Mouse (Mus musculus) stomach, adult 2 months (tissue): ENCODE data around the gene Rpl9. TPM values are rescaled to one million over a fixed set of nuclear protein-coding genes. Genes with fewer than 3 reads are reported as not detected.

Experiments used
- polyA plus RNA-seq: library from polyadenylated mRNA; depleted of rRNA; stranded (reverse); fragments of >200 nt; gene quantifications from 2 replicates; pipeline ENCODE4 v1.2.3, GENCODE M21; 2012; rRNA removed

Gene Rpl9
- polyA plus RNA-seq: 21.7 and 25.7 TPM in 2 replicates

GRCm38 (mm10) chr5:65390648-65391644 is at the start of gene Rpl9, which contains the start of gene Lias:
TSS of gene Rpl9 (minus strand) at chr5:65391444.
TSS of gene Lias (plus strand) at chr5:65391497.

GRCm38 (mm10) chr5:65435806-65436561 is 44.7 kb upstream of the Rpl9 start, which contains the start of gene Ugdh:
TSS of gene Ugdh (minus strand) at chr5:65435949.

GRCm38 (mm10) chr5:65348168-65348567 is 43.1 kb downstream of the Rpl9 start, which contains the start of gene Klb:
TSS of gene Klb (plus strand) at chr5:65348314.

Other genes starting within 250 kb of the Rpl9 start
- gene Wdr19, start 191.7 kb downstream of the Rpl9 start, polyA plus RNA-seq: 0.47 and 0.76 TPM in 2 replicates
- 1.1 and 1.9 TPM in 2 replicates for gene Rfc1, start 55.8 kb downstream of the Rpl9 start, polyA plus RNA-seq
- gene Klb, start 43.1 kb downstream of the Rpl9 start, polyA plus RNA-seq: 0.11 and 0.35 TPM in 2 replicates
- 2.3 and 2.4 TPM in 2 replicates for gene Lias, start 53 bp upstream of the Rpl9 start, polyA plus RNA-seq
- 12.9 and 18.6 TPM in 2 replicates for gene Ugdh, start 44.5 kb upstream of the Rpl9 start, polyA plus RNA-seq
- gene Gm43552, start 101.4 kb upstream of the Rpl9 start, polyA plus RNA-seq: not detected in 2 replicates
- 80.7 and 97.3 TPM in 2 replicates for gene Smim14, start 145.7 kb upstream of the Rpl9 start, polyA plus RNA-seq
- gene Ube2k, start 145.8 kb upstream of the Rpl9 start, polyA plus RNA-seq: 1.8 and 4.7 TPM in 2 replicates